Mouse (Mus musculus) CD4-positive naive resting alpha-beta T cell, adult 76 days (primary cell): ENCODE results near the gene Gm9789. TPM values are rescaled to one million over a fixed set of nuclear protein-coding genes. Genes with fewer than 3 reads are reported as not detected.

Experiments
- total RNA-seq: library from RNA; stranded (reverse); gene quantifications from one replicate; pipeline ENCODE4 v1.2.4, GENCODE M21; 2023

The Gm9789 gene
- total RNA-seq: not detected

GRCm38 (mm10) chr16:89157652-89158051 lies at the start of gene Gm9789:
Gm9789 (plus strand) TSS chr16:89157952.

GRCm38 (mm10) chr16:89140551-89140950 lies 17.2 kb upstream of the Gm9789 start, which contains the start of gene Gm6358:
Gm6358 (plus strand) TSS chr16:89140851.

GRCm38 (mm10) chr16:89150786-89151185 lies 7.0 kb upstream of the Gm9789 start, which contains the start of gene Gm10061:
Gm10061 (plus strand) TSS chr16:89151086.

GRCm38 (mm10) chr16:89169190-89169589 lies 11.4 kb downstream of the Gm9789 start, which contains the start of gene Gm7735:
Gm7735 (plus strand) TSS chr16:89169490.

GRCm38 (mm10) chr16:89174435-89174834 lies 16.7 kb downstream of the Gm9789 start, which contains the start of gene 1110057P08Rik:
1110057P08Rik (plus strand) TSS chr16:89174735.

GRCm38 (mm10) chr16:89205561-89205960 lies 47.8 kb downstream of the Gm9789 start, which contains the start of gene Krtap20-2:
Krtap20-2 (plus strand) TSS chr16:89205861.

Other genes with a start within 250 kb of the Gm9789 start
- not detected for gene Krtap19-9b, start 225.7 kb upstream of the Gm9789 start, total RNA-seq
- not detected for gene Krtap16-3, start 195.1 kb upstream of the Gm9789 start, total RNA-seq
- not detected for gene Krtap22-2, start 147.2 kb upstream of the Gm9789 start, total RNA-seq
- not detected for gene Gm10229, start 142.7 kb upstream of the Gm9789 start, total RNA-seq
- gene Krtap6-1, start 126.3 kb upstream of the Gm9789 start, total RNA-seq: not detected
- gene Gm10228, start 116.5 kb upstream of the Gm9789 start, total RNA-seq: not detected
- not detected for gene Krtap6-5, start 110.1 kb upstream of the Gm9789 start, total RNA-seq
- not detected for gene 1110025L11Rik, start 94.0 kb upstream of the Gm9789 start, total RNA-seq
- not detected for gene Krtap6-3, start 73.9 kb upstream of the Gm9789 start, total RNA-seq
- not detected for gene Gm6358, start 17.1 kb upstream of the Gm9789 start, total RNA-seq
- not detected for gene Gm10061, start 6.9 kb upstream of the Gm9789 start, total RNA-seq
- not detected for gene Gm7735, start 11.5 kb downstream of the Gm9789 start, total RNA-seq
- gene 1110057P08Rik, start 16.8 kb downstream of the Gm9789 start, total RNA-seq: not detected
- not detected for gene Krtap20-2, start 47.9 kb downstream of the Gm9789 start, total RNA-seq
- gene Krtap21-1, start 245.9 kb downstream of the Gm9789 start, total RNA-seq: not detected